Mouse (Mus musculus) small intestine, adult 2 months (tissue): Measurements from ENCODE around the gene Slc35b1.

ENCODE experiments used
- CTCF ChIP-seq: fragments of 200-500 bp; IDR thresholded peaks from 2 replicates; pipeline ENCODE4 v1.5.1; 2012; ENCODE audit warnings: low read depth, mild to moderate bottlenecking, control low read depth, inconsistent platforms, low read length, moderate library complexity, mixed read lengths; ENCODE audit not compliant: insufficient replicate concordance, insufficient read length; ENCODE audit errors: extremely low read depth
- POLR2A ChIP-seq: fragments of 200-500 bp; IDR thresholded peaks from 2 replicates; pipeline ENCODE4 v1.6.1; 2012; ENCODE audit warnings: low read depth, mild to moderate bottlenecking, control low read depth, inconsistent platforms, low read length, moderate library complexity

- TF ChIP-seq CTCF (no peak), POLR2A (no peak)
Observed at GRCm38 (mm10) chr11:95413641-95414535, 29.4 kb downstream of the Slc35b1 start, which contains the start of gene Spop.
